Mouse (Mus musculus): ENCODE data around the gene Gm20431.
A peak's percentile ranks its signal among the peaks of the same experiment; 100 is the strongest.

Gene Gm20431

GRCm38 (mm10) chr2:167661270-167662203 lies at the start of gene Gm20431:
Gm20431 (minus strand) TSS chr2:167661496.
- peak; percentile 94 to 95 for DNase-seq

DNA sequence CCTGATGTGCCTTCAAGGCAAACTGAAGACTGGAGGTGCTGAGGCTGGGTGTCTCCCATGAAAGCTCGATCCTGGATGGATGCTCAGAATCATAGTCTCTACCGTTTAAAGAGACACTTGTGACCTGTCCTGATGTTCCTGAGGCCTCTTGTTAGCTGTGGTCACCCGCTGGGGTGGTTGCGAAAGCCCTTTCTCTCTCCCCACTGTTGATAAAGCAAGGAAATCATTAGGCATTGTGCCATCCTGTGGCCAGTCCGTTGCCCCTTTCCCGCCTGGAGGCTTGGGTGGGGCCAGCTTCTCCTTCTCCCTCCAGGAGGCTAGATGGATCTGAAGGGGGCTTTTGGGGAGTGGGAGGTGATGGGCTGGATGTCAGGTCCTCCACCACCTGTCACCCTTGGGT lies 49.3 kb upstream of the Gm20431 start:
- no peak for DNase-seq

GRCm38 (mm10) chr2:167709969-167710368 lies 48.7 kb upstream of the Gm20431 start:
- no peak for DNase-seq

GRCm38 (mm10) chr2:167708373-167708772 lies 47.1 kb upstream of the Gm20431 start:
- DNase-seq: no peak

GRCm38 (mm10) chr2:167706183-167706939 lies 45.1 kb upstream of the Gm20431 start:
- no peak for DNase-seq

DNA sequence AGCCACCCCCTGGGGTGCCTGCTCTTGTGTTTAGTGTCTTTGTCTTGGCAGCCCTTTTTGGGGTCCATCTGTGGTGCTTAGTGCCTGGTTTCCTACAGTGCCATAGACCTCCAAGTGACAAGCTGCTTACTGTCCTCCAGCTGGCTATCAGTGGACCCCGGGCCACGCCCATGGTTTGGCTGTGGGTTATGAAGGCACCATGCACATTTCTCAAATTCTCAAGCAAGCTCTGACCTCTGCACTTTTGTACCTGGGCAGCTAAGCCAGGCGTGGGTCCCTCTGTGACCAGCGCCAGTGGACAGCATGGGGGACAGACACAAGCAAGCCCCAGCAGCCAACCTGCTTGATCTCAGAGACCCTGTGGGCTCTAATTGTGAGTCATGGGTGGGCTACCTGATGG lies 43.1 kb upstream of the Gm20431 start:
- DNase-seq: no peak

DNA sequence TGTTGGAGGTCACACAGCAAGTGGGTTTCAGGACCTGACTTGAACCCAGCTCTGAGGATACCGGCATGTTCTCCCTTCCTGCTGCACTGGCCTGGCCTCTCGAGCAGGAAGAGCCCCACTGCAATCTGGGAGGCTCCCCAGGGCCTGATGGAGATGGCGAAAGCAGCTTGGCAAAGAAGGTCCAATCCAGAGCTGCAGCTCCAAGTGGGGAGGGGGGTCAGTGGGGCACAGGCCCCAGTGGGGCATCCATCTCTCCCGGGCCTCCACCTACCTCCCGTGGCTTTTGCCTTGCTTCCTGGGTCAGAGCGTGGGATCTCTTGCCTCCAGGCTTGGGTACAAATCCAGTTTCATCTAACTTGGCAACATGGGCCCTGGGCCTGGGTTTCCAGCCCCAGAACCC lies 40.8 kb upstream of the Gm20431 start:
- DNase-seq: no peak

GRCm38 (mm10) chr2:167701472-167701871 lies 40.2 kb upstream of the Gm20431 start:
- DNase-seq: no peak

DNA sequence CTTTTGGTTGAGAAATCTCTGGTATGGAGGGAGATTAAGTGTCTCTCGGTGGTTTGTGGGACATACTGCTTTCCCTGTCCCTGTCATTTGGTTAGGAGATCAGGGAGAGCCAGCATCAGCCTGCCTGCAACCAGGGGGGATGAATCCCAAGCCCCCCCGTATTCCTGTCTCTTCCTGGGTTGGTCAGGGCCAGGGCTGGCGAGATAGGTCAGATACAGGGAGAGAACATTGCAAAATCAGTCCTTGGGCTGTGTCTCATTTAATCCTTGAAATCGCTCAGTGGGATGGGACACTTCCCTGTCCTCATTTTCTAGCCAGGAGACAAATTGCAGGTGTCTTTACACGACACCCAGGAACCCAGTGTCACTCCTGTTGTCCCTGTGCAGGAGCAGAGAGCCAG lies 38.7 kb upstream of the Gm20431 start:
- DNase-seq: no peak

DNA sequence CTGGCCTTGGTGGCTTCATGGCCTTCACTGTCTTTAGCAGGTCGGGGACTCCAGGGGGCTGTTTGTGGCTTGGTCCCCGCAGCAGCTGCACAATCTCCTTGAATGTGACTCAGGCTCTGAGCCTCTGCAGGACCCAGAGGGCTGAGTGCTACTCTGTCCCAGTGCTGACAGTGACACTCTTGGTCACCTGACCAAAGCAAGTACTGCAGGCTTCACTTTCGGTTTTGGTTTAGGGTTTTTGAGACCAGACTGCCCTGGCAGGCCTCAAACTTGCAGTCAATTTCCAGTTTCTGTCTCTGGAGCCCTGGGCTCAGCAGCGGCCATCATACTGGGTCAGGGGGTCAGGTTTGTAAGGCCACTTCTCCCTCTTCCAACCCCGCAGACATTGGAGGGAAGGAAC lies 36.6 kb upstream of the Gm20431 start:
- peak; percentile 73 to 74 for DNase-seq

DNA sequence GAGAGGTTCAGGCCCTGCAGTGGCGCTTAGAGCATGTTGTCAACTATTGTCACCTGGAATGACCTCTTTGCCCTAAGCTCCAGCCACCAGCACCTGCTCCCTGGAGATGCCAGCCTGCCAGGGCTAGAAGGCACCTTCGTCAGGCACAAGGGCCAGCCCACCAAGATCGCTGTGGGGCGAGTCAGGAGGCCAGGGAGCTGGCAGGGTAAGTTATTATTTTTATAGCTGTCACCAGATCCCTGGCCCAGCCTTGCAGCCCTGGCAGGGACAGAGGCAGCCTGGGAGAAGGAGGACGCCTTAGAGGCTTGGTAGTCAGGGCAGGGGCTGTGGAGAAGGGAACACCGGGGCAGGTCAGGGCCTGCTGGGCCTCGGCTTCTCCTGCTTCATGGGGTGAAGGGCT lies 34.8 kb upstream of the Gm20431 start:
- DNase-seq: no peak

- DNase-seq: no peak
Measured at GRCm38 (mm10) chr2:167695491-167695890, 34.2 kb upstream of the Gm20431 start.

- no peak for DNase-seq
Measured at GRCm38 (mm10) chr2:167694963-167695362, 33.7 kb upstream of the Gm20431 start.

GRCm38 (mm10) chr2:167694244-167694643 lies 32.9 kb upstream of the Gm20431 start:
- DNase-seq: no peak

GRCm38 (mm10) chr2:167693540-167693939 lies 32.2 kb upstream of the Gm20431 start:
- no peak for DNase-seq

DNA sequence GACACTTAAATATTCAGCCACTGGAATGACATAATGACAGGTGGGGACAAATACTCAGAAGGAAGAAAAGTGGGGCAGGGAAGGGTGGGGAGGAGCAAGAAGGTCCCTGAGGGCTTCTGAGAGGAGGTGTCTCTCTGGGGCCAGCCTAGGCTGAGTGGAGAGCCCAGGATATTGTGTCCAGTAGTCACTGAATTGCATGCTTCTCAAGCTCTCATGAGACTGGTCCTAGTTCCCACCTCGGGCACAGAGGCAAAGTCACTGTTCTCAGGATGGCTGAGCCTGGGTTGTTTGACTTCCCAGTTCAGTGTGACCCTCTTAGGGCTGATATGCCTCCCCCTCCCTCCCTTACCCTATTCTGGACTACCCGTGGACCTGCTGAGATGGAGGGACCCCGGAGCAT lies 31.5 kb upstream of the Gm20431 start:
- no peak for DNase-seq

DNA sequence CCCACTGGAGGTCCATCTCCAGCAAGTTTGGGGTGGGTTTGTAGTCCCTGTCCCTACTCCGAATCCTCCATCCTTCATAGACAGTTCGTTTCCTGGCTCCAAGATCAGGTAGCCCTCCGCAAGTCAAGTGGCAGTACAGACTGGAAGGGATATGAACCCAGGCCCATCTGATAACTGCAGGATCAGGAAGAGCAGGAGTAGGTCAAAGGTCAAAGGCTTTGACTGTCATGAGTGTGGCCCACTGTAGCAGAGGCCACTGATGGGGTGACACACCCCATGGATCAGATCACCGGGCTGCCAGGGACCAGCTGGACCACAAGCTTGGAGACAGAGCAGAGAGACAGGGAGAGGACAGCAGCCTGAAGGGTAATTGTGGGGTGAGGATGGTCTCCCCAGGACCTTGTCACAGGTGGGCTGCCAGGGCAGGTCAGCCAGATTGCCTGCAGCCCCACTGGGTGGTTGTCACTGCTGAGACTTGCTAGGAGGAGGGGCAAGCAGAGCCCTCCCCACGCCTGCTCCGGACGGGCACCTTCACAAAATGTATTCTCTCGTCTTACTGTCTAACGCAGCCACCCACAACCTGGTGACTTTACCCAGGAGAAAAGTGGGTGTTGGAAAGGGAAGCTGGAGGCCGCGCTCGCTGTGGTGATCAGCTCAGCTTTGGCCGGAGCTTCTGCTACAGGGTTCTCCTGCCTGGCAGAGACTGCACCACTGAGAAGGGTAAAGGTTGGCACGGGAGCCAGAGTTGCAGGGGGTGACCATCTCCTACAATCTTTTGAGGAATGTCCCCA lies 30.8 kb upstream of the Gm20431 start:
- DNase-seq: no peak

DNA sequence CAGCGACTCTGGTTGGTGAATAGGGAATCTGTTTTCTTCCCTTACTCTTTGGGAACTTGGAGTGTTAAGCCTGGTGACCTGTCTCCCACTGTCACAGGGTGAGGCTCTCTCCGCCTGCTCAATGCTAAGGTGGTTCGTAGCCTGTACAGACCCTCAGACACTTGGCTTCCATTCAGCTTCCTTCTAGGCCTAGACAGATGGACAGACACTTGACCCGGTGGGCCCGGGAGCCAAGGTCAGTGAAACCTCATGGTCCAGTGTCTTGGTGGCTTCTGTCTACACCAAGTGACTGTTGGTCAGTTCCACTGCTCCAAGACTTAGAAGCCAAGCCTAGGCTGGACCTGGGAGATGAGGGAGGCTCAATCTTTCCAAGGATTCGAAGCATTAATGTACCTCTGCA lies 30.1 kb upstream of the Gm20431 start:
- DNase-seq: no peak

DNA sequence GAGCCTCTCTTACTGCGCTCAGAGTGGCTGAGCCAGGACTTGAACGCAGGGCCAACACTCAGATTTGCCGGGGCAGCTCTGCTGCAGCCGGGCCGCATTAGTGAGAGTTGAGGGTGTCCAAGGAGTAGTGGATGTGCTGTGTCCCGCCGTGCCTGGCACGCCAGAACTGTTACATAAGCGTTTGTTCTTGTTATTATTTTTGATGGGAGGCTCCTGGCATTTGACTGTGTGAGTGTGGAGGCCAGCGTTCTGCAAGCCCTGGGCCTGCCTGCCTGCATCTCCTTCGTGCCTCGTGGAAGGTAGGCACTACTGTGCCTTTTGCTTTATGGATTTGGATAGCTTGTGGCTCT lies 29.6 kb upstream of the Gm20431 start:
- no peak for DNase-seq

- peak; percentile 26 to 36 for DNase-seq
Measured at GRCm38 (mm10) chr2:167690219-167690961, 29.1 kb upstream of the Gm20431 start.

DNA sequence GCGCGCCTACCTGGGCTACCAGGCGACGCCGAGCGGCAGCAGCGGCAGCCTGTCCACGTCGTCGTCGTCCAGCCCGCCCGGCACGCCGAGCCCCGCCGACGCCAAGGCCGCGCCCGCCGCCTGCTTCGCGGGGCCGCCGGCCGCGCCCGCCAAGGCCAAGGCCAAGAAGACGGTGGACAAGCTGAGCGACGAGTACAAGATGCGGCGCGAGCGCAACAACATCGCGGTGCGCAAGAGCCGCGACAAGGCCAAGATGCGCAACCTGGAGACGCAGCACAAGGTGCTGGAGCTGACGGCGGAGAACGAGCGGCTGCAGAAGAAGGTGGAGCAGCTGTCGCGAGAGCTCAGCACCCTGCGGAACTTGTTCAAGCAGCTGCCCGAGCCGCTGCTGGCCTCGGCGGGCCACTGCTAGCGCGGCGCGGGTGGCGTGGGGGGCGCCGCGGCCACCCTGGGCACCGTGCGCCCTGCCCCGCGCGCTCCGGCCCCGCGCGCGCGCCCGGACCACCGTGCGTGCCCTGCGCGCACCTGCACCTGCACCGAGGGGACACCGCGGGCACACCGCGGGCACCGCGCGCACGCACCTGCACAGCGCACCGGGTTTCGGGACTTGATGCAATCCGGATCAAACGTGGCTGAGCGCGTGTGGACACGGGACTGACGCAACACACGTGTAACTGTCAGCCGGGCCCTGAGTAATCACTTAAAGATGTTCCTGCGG lies 28.4 kb upstream of the Gm20431 start, which contains the start of gene Tmem189:
TSS of gene Tmem189 (minus strand) at position 322 of the 718 bp plus-strand sequence.
- peak; percentile 74 to 76 for DNase-seq
